Mouse (Mus musculus) bone marrow, adult 2 months (tissue): Measurements from ENCODE around the gene Fkbp6. TPM values are rescaled to one million over a fixed set of nuclear protein-coding genes. Genes with fewer than 3 reads are reported as not detected.

Experiments
- H3K27ac ChIP-seq: fragments of 200-500 bp; 2 replicates; pipeline ENCODE4 v1.5.1; 2012; ENCODE audit warnings: low read depth, mild to moderate bottlenecking, control low read depth, inconsistent platforms, low read length; ENCODE audit not compliant: control insufficient read depth, poor library complexity, insufficient read depth
- H3K4me1 ChIP-seq: fragments of 200-500 bp; 2 replicates; pipeline ENCODE4 v1.6.1; 2011; ENCODE audit warnings: low read length; ENCODE audit not compliant: control insufficient read depth, insufficient read depth
- H3K4me3 ChIP-seq: fragments of 200-500 bp; replicated peaks from 2 replicates; pipeline ENCODE3; 2011; ENCODE audit warnings: mild to moderate bottlenecking, low read depth, low read length, control low read depth; ENCODE audit not compliant: control insufficient read depth
- CTCF ChIP-seq: fragments of 200-500 bp; IDR thresholded peaks from 2 replicates; pipeline ENCODE4 v1.5.1; 2011; ENCODE audit warnings: low read length, control low read depth; ENCODE audit not compliant: control insufficient read depth, insufficient read depth
- POLR2A ChIP-seq: fragments of 200-500 bp; IDR thresholded peaks from 2 replicates; pipeline ENCODE4 v1.6.1; 2011; ENCODE audit warnings: low read depth, mild to moderate bottlenecking, control low read depth, low read length, borderline replicate concordance; ENCODE audit not compliant: control insufficient read depth
- WGBS: fragments of 180-500 bp; shearing (Covaris S2); methylation state at CpG from one replicate; pipeline ENCODE4 v1.1.7; 2018; 5-methylcytosine and 5-hydroxymethylcytosine counted together
- polyA plus RNA-seq: library from polyadenylated mRNA; stranded (reverse); fragments of >200 nt; gene quantifications from 2 replicates; pipeline ENCODE4 v1.2.4, GENCODE M21; 2011; ENCODE audit warnings: low replicate concordance; ENCODE audit not compliant: missing spikeins, insufficient read depth, insufficient read length

Gene Fkbp6
- polyA plus RNA-seq, 1 experiment = not detected

- WGBS = 75% methylated on average over 9 of the region's 9 CpGs
- Histone ChIP-seq H3K27ac (no peak overlapping the region), H3K4me1 (no peaks in the 10 kb centered on the region; the same call in 1 of the 2 replicates), H3K4me3 (no peak overlapping the region)
- no peak for TF ChIP-seq POLR2A
- no peak for TF ChIP-seq CTCF
Measured at GRCm38 (mm10) chr5:135247337-135247736, 102.5 kb downstream of the Fkbp6 start.

GRCm38 (mm10) chr5:135246531-135246930 lies 103.3 kb downstream of the Fkbp6 start:
- Histone ChIP-seq H3K27ac (no peak overlapping the region), H3K4me3 (no peak overlapping the region), H3K4me1 (no peaks in the 10 kb centered on the region; the same call in 1 of the 2 replicates)
- WGBS = 69% methylated on average over 4 of the region's 4 CpGs
- TF ChIP-seq POLR2A (no peak), CTCF (no peak)

- WGBS = 93% methylated on average over 1 of the region's 1 CpGs
- no peak overlapping the region for H3K27ac ChIP-seq
- H3K4me1 ChIP-seq = no peaks in the 10 kb centered on the region
- TF ChIP-seq POLR2A (no peak), CTCF (no peak)
- no peak overlapping the region for H3K4me3 ChIP-seq
Measured at GRCm38 (mm10) chr5:135243166-135243565, 106.7 kb downstream of the Fkbp6 start.

GRCm38 (mm10) chr5:135242608-135243007 lies 107.2 kb downstream of the Fkbp6 start:
- no peak overlapping the region for H3K4me3 ChIP-seq
- TF ChIP-seq CTCF (no peak), POLR2A (no peak)
- 93% methylated on average over 3 of the region's 3 CpGs for WGBS

GRCm38 (mm10) chr5:135242136-135242535 lies 107.7 kb downstream of the Fkbp6 start:
- H3K27ac ChIP-seq = no peak overlapping the region
- WGBS = 91% methylated on average over 12 of the region's 12 CpGs
- no peak for TF ChIP-seq CTCF
- no peak for TF ChIP-seq POLR2A

More at GRCm38 (mm10) chr5:135242608-135243007, 107.2 kb downstream of the Fkbp6 start:
- H3K4me1 ChIP-seq = no peaks in the 10 kb centered on the region
- H3K27ac ChIP-seq = no peak overlapping the region

More at GRCm38 (mm10) chr5:135242136-135242535, 107.7 kb downstream of the Fkbp6 start:
- Histone ChIP-seq H3K4me1 (no peaks in the 10 kb centered on the region), H3K4me3 (no peak overlapping the region)

Other genes starting within 250 kb of the Fkbp6 start
- 3.5 and 7.8 TPM in 2 replicates for gene Tbl2, start 200.4 kb downstream of the Fkbp6 start, polyA plus RNA-seq
- gene Bcl7b, start 181.8 kb downstream of the Fkbp6 start, polyA plus RNA-seq = 30.7 and 40.7 TPM in 2 replicates
- 69.6 and 92.7 TPM in 2 replicates for gene Baz1b, start 162.8 kb downstream of the Fkbp6 start, polyA plus RNA-seq
- 2.0 TPM in 1 of 2 replicates, not detected in the other for gene Fzd9, start 98.8 kb downstream of the Fkbp6 start, polyA plus RNA-seq
- gene Trim50, start 3.3 kb upstream of the Fkbp6 start, polyA plus RNA-seq = not detected in 2 replicates
- 5.7 and 12.8 TPM in 2 replicates for gene Nsun5, start 19.9 kb upstream of the Fkbp6 start, polyA plus RNA-seq
- gene Pom121, start 44.5 kb upstream of the Fkbp6 start, polyA plus RNA-seq = 10.0 and 15.8 TPM in 2 replicates
- gene Hip1, start 195.1 kb upstream of the Fkbp6 start, polyA plus RNA-seq = 7.8 and 14.5 TPM in 2 replicates
- gene Ccl26, start 213.5 kb upstream of the Fkbp6 start, polyA plus RNA-seq = not detected in 2 replicates
- not detected in 2 replicates for gene Ccl24, start 223.0 kb upstream of the Fkbp6 start, polyA plus RNA-seq